Mouse (Mus musculus): Measurements from ENCODE around the gene Catsperg1. TPM values are rescaled to one million over a fixed set of nuclear protein-coding genes. Genes with fewer than 3 reads are reported as not detected.

The Catsperg1 gene
- total RNA-seq, 2 experiments from 2014 or later: 1.1 to 1.5 TPM

GRCm38 (mm10) chr7:29170755-29171561, 42.9 kb downstream of the Catsperg1 start:
- no peak for DNase-seq (ENCODE audit: low spot score in 2 of 2)

- no peak for DNase-seq (ENCODE audit: low spot score in 2 of 2)
Measured at GRCm38 (mm10) chr7:29170066-29170754, 43.6 kb downstream of the Catsperg1 start, which contains the start of the genes Ggn and Spred3. Gene Ggn, plus strand, starts transcription at chr7:29170210. Gene Spred3, minus strand, starts transcription at chr7:29170411.

GRCm38 (mm10) chr7:29169231-29170065, 44.4 kb downstream of the Catsperg1 start:
- DNase-seq (ENCODE audit: low spot score in 2 of 2): peak; percentile 79 to 86

- DNase-seq (ENCODE audit: low spot score in 2 of 2): no peak
Measured at GRCm38 (mm10) chr7:29168791-29169230, 45.0 kb downstream of the Catsperg1 start.

GRCm38 (mm10) chr7:29168121-29168695, 45.6 kb downstream of the Catsperg1 start:
- no peak for DNase-seq (ENCODE audit: low spot score in 2 of 2)

- DNase-seq (ENCODE audit: low spot score in 2 of 2): no peak
Measured at GRCm38 (mm10) chr7:29167656-29168055, 46.2 kb downstream of the Catsperg1 start.

- DNase-seq (ENCODE audit: low spot score in 2 of 2): no peak
Measured at GRCm38 (mm10) chr7:29162750-29163525, 50.9 kb downstream of the Catsperg1 start.

GRCm38 (mm10) chr7:29162294-29162693, 51.5 kb downstream of the Catsperg1 start:
- no peak for DNase-seq (ENCODE audit: low spot score in 2 of 2)

GRCm38 (mm10) chr7:29158264-29158663, 55.6 kb downstream of the Catsperg1 start:
- DNase-seq (ENCODE audit: low spot score in 2 of 2): no peak

GRCm38 (mm10) chr7:29155838-29156782, 57.7 kb downstream of the Catsperg1 start, which contains the start of gene Fam98c:
Gene Fam98c, minus strand, starts transcription at chr7:29156234.
- DNase-seq (ENCODE audit: low spot score in 2 of 2): peak; percentile 80 to 89

- DNase-seq (ENCODE audit: low spot score in 2 of 2): peak; percentile 91 to 93
Measured at GRCm38 (mm10) chr7:29155196-29155837, 58.5 kb downstream of the Catsperg1 start.

- no peak for DNase-seq (ENCODE audit: low spot score in 2 of 2)
Measured at GRCm38 (mm10) chr7:29154018-29154720, 59.7 kb downstream of the Catsperg1 start.

GRCm38 (mm10) chr7:29151486-29151885, 62.3 kb downstream of the Catsperg1 start:
- DNase-seq (ENCODE audit: low spot score in 2 of 2): no peak

- DNase-seq (ENCODE audit: low spot score in 2 of 2): no peak
Measured at GRCm38 (mm10) chr7:29148771-29149170, 65.1 kb downstream of the Catsperg1 start.

- no peak for DNase-seq (ENCODE audit: low spot score in 2 of 2)
Measured at GRCm38 (mm10) chr7:29146625-29147367, 67.0 kb downstream of the Catsperg1 start.

GRCm38 (mm10) chr7:29144006-29144405, 69.8 kb downstream of the Catsperg1 start:
- no peak for DNase-seq (ENCODE audit: low spot score in 2 of 2)

GRCm38 (mm10) chr7:29141416-29141815, 72.4 kb downstream of the Catsperg1 start:
- DNase-seq (ENCODE audit: low spot score in 2 of 2): no peak

Measured in left cerebral cortex, adult 18-20 months (tissue).